Mouse (Mus musculus) kidney, embryonic 14.5 days (tissue): ENCODE results near the gene Gm49322. TPM values are rescaled to one million over a fixed set of nuclear protein-coding genes. Genes with fewer than 3 reads are reported as not detected.

Experiments
- ATAC-seq: fragments of 200-750 bp; cut with Nextera tagmentation; 2 replicates; pipeline ENCODE4 v1.8.0; 2017; ENCODE audit warnings: moderate number of reproducible peaks, mild to moderate bottlenecking, moderate TSS enrichment, moderate library complexity; ENCODE audit not compliant: low FRiP score, low TSS enrichment
- H3K27ac ChIP-seq: fragments of 300-500 bp; sonication (generic); 2 replicates; pipeline ENCODE4 v1.5.1; 2014; ENCODE audit warnings: low read depth, mild to moderate bottlenecking, low read length, moderate library complexity, mixed read lengths
- H3K27me3 ChIP-seq: fragments of 300-500 bp; sonication (generic); 2 replicates; pipeline ENCODE4 v1.6.1; 2014; ENCODE audit warnings: mild to moderate bottlenecking, low read length; ENCODE audit not compliant: control insufficient read depth, insufficient read depth
- H3K36me3 ChIP-seq: fragments of 300-500 bp; sonication (generic); 2 replicates; pipeline ENCODE4 v1.6.1; 2014; ENCODE audit warnings: low read length, mixed read lengths; ENCODE audit not compliant: control insufficient read depth, insufficient read depth
- H3K4me1 ChIP-seq: fragments of 300-500 bp; sonication (generic); 2 replicates; pipeline ENCODE4 v1.6.1; 2014; ENCODE audit warnings: low read length, mixed read lengths; ENCODE audit not compliant: control insufficient read depth, insufficient read depth
- H3K4me2 ChIP-seq: fragments of 300-500 bp; sonication (generic); replicated peaks from 2 replicates; pipeline ENCODE4 v1.6.1; 2014; ENCODE audit warnings: low read depth, mild to moderate bottlenecking, low read length
- H3K4me3 ChIP-seq: fragments of 300-500 bp; sonication (generic); 2 replicates; pipeline ENCODE4 v1.5.1; 2014; ENCODE audit warnings: mild to moderate bottlenecking, low read length
- H3K9ac ChIP-seq: fragments of 300-500 bp; sonication (generic); 2 replicates; pipeline ENCODE4 v1.6.1; 2014; ENCODE audit warnings: low read depth, mild to moderate bottlenecking, low read length, moderate library complexity
- H3K9me3 ChIP-seq: fragments of 300-500 bp; sonication (generic); 2 replicates; pipeline ENCODE4 v1.6.1; 2016; ENCODE audit warnings: low read length; ENCODE audit not compliant: control insufficient read depth
- WGBS: fragments of 180-500 bp; shearing (Covaris S2); extraction: QIAGEN DNeasy Blood & Tissue Kit; methylation state at CpG from one replicate; pipeline ENCODE4 v1.1.7; 2014; 5-methylcytosine and 5-hydroxymethylcytosine counted together
- polyA plus RNA-seq: library from polyadenylated mRNA; unstranded; fragments of >200 nt; fragmentation: Nextera tagmentation; extraction: Ambion mirVana; gene quantifications from 2 replicates; pipeline ENCODE4 v1.2.1, GENCODE M21; 2014

Gm49322 gene
- polyA plus RNA-seq, 1 experiment from 2014 or later: 2.5 TPM

DNA sequence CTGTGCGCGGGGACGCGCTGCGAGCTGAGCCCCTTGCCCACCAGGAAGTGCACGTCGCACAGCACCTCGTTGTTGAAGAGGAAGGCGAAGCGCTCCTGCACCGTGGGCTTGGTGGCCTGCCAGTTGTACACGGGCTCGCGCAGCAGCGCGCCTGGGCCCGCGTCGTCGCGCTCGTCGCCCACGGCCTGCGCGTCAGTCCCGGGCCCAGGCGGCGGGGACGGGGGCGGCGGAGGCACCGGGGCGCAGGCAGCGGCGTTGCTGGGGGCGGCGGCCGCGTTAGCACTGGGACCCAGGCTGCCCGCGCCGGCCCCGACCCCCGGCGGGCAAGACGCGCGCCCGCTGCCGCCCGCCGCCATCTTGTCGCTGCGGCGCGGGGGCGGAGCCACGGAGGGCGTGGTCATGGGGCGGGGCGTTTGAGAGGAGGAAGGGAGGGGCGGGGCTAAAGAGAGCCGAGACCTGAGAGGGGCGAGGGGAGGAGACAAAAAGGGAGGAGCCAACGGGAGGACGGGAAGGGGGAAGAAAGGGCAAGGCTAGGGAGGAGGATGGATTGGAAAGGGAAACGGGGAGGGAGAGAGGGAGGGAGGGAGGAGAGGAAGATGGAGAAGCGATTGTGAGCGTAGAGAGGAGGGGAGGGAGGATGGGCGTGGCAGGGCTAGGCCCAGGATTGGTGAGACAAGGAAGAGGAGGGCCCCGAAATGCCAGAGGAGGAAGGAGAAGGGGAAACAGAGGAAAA is 50.5 kb downstream of the Gm49322 start:
- Histone ChIP-seq H3K9ac (peak overlapping the region; percentile 86), H3K9me3 (no peaks in the 10 kb centered on the region), H3K4me3 (peak overlapping the region; percentile 65), H3K27me3 (no peaks in the 10 kb centered on the region), H3K27ac (peak overlapping the region; percentile 74), H3K4me2 (peak overlapping the region; percentile 84), H3K36me3 (0 out of 2 replicates have a peak, but pooled peaks cover 4% of the 10 kb centered on the region), H3K4me1 (peaks cover 23% of the 10 kb centered on the region)
- ATAC-seq: peak; percentile 85
- WGBS: under 1% methylated on average over 63 of the region's 72 CpGs

DNA sequence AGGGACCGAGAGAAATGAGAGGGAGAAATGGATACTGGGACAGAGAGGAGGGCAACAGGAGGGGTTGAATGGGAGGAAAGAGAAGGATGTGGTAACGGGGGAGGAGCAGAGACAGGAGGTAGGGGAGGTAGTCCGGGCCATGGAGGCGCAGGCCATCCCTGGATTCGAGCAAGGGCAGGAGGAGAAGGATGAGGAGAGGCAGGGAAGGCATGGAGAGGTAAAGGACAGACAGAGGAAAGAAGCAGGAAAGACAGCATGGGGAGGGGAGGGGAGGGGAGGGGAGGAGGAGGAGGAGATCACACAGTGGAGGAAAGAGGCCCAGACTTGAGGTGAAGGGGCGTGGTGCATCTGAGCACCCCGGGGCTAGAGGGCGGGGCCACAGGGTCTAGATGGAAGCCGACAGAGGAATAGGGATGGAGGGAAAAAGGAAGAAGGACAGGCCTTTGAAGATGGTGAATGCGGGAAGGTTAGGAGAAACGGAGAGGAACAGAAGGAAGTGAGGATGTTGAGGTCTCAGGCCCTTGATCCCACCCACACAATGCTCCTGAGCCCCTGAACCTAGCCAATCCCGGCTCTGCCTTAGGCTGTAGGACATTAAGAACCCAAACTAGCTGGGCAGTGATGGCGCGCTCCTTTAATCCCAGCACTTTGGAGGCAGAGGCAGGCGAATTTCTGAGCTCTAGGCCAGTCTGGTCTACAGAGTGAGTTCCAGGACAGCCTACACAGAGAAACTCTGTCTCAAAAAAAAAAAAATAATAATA is 51.2 kb downstream of the Gm49322 start, which contains the start of gene Btbd2:
Btbd2 (minus strand) TSS at position 209 of the 761 bp plus-strand sequence.
- Histone ChIP-seq H3K4me1 (peaks cover 23% of the 10 kb centered on the region), H3K4me2 (peak within 1 kb of the TSS; percentile 84), H3K9ac (peak within 1 kb of the TSS; percentile 86), H3K27ac (peak within 1 kb of the TSS; percentile 74), H3K36me3 (0 out of 2 replicates have a peak, but pooled peaks cover 4% of the 10 kb centered on the region), H3K4me3 (peak within 1 kb of the TSS; percentile 65), H3K9me3 (no peaks in the 10 kb centered on the region), H3K27me3 (no peaks in the 10 kb centered on the region)
- WGBS: 17% methylated on average over 15 of the region's 15 CpGs
- peak; percentile 50 for ATAC-seq

DNA sequence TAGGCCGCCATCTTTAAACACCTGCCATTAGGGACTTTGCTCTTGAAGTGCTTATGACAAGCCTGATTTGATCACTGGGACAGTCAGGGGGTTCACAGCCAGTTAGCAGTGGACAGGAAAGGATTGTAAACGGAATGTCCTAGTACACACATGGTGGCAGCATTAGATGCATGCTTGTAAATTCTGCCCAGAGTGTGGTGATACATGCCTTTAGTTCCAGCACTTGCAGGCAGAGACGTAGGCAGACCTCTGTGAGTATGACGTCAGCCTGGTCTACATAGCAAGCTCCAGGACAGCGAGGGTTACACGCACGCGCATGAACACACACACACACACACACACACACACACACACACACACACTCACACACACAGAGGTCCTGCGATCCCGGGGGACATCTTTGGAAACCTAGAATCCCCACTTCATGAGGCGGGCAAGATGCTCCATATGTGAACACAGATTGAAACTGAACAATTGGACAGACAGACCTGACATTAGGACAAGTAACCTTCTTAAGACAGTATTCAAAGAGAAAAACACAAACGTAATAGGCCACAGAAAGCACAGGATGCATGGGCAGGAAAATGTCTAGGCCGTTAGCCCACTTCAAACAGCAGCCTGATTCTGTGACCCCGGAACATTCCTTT is 52.5 kb downstream of the Gm49322 start:
- no peak for ATAC-seq
- Histone ChIP-seq H3K4me1 (peaks cover 26% of the 10 kb centered on the region), H3K9me3 (no peaks in the 10 kb centered on the region), H3K9ac (no peak overlapping the region), H3K27ac (no peak overlapping the region), H3K4me3 (no peak overlapping the region), H3K36me3 (no peaks in the 10 kb centered on the region), H3K4me2 (no peak overlapping the region), H3K27me3 (no peaks in the 10 kb centered on the region)
- WGBS: 87% methylated on average over 14 of the region's 14 CpGs

DNA sequence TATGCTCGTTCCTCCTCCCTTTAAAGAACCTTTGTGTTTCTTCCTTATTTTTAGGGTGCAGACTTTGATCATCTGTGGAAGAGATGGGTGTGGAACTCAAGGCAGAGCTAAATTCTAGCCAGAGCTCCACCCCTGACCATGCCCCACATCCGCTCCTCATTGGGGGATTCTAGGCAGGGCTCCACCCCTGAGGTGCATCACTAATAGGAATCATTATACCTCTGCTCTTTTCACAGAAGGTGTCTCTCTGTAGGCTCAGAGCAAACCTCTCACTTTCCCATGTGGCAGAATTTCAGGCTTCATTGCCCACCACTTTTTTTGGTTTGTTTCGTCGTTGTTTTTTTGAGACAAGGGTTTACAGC is 53.0 kb downstream of the Gm49322 start:
- H3K4me1 ChIP-seq: peaks cover 31% of the 10 kb centered on the region
- H3K9ac ChIP-seq: no peak overlapping the region
- 63% methylated on average over 4 of the region's 4 CpGs for WGBS
- H3K4me2 ChIP-seq: peak overlapping the region; percentile 15; the same call in 1 of the 2 replicates
- H3K27ac ChIP-seq: no peak overlapping the region
- no peak overlapping the region for H3K4me3 ChIP-seq
- no peaks in the 10 kb centered on the region for H3K36me3 ChIP-seq
- no peak for ATAC-seq
- no peaks in the 10 kb centered on the region for H3K9me3 ChIP-seq
- H3K27me3 ChIP-seq: no peaks in the 10 kb centered on the region

DNA sequence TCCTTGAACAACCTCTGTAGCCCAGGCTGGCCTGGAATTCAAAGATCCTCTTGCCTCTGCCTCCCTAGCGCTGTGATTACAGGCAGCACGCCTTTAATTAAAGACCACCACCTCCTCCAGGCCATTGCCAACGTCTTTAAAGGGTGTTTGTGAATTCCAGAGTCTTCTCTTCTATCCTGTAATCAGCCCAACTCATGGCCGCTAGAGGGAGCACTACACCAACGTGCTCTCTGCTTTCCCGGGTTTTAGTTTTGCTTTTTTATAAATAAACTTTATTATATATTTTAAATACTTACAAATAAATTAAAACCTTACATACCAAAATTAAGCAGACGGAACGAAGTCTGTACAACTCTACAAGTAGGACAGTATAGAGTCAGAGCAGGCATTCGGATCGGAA is 53.4 kb downstream of the Gm49322 start:
- no peaks in the 10 kb centered on the region for H3K36me3 ChIP-seq
- no peaks in the 10 kb centered on the region for H3K9me3 ChIP-seq
- H3K4me3 ChIP-seq: no peak overlapping the region; the same call in 1 of the 2 replicates
- no peak overlapping the region for H3K27ac ChIP-seq
- peak overlapping the region; percentile 15; the same call in 1 of the 2 replicates for H3K4me2 ChIP-seq
- WGBS: 20% methylated on average over 10 of the region's 10 CpGs
- H3K4me1 ChIP-seq: peaks cover 35% of the 10 kb centered on the region
- no peak for ATAC-seq
- no peak overlapping the region for H3K9ac ChIP-seq
- no peaks in the 10 kb centered on the region for H3K27me3 ChIP-seq

DNA sequence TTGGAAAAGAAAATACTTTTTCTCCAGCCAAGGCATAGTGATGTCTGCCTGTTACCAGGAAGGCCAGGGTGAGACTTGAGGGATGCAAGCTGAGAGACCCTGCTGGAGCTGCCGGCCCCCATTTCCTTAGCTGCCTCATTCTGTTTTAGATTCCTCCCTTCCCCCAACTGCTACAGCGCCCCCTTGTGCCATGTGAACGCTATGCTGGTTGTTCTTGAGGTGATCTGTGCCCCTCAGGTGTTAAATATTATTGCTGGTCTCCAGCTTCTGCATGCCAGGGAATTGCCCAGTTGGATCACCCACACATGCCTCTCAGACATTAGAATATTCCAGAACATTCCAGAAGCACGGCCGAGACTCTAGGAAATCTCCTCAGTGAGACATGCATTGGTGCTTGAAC is 55.3 kb downstream of the Gm49322 start:
- H3K36me3 ChIP-seq: peaks cover 4% of the 10 kb centered on the region
- no peak overlapping the region for H3K4me2 ChIP-seq
- no peak overlapping the region for H3K9ac ChIP-seq
- WGBS: 37% methylated on average over 5 of the region's 5 CpGs
- no peaks in the 10 kb centered on the region for H3K9me3 ChIP-seq
- H3K4me1 ChIP-seq: peaks cover 42% of the 10 kb centered on the region
- no peak for ATAC-seq
- H3K27me3 ChIP-seq: no peaks in the 10 kb centered on the region
- H3K27ac ChIP-seq: no peak overlapping the region
- H3K4me3 ChIP-seq: no peak overlapping the region

DNA sequence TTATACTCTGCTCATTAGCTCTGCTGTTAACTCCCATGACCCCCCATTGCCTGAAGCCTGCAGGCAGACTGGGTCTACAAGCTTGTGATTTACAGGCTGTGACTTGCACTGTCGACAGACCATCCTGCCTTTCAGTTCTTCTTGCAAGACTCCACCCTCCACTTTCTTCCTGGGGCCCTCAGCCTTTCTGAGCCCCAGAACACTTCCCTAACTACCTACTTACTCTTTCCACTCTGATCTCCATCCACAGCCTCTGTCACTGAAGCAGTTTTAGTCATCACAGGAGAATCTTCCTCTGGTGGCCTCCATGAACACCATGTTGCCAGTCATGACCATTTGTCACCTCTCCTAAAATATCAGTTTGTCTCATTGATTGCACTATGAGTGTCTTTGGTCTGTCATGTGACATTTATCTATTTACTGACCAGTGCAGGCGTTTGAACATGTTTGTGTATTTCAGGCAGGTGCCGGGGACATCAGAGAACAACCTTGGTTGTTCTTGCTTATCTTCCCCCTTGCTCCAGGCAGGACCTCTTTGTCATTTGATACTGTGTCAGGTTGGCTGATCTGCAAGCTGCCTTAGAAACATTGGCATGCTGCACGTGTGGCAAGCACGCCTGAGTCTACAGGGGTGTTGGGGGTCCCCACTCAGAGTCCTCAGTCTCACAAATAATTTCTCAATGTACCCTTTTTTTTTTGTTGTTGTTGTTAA is 57.8 kb downstream of the Gm49322 start:
- H3K9ac ChIP-seq: no peak overlapping the region
- 0 out of 2 replicates have a peak overlapping the region, but pooled peaks have one; percentile 0 for H3K4me2 ChIP-seq
- H3K4me1 ChIP-seq: peaks cover 40% of the 10 kb centered on the region
- ATAC-seq: no peak
- H3K27me3 ChIP-seq: no peaks in the 10 kb centered on the region
- peak overlapping the region; percentile 43; the same call in 1 of the 2 replicates for H3K27ac ChIP-seq
- H3K9me3 ChIP-seq: no peaks in the 10 kb centered on the region
- H3K36me3 ChIP-seq: peaks cover 28% of the 10 kb centered on the region
- 20% methylated on average over 5 of the region's 5 CpGs for WGBS
- H3K4me3 ChIP-seq: no peak overlapping the region

DNA sequence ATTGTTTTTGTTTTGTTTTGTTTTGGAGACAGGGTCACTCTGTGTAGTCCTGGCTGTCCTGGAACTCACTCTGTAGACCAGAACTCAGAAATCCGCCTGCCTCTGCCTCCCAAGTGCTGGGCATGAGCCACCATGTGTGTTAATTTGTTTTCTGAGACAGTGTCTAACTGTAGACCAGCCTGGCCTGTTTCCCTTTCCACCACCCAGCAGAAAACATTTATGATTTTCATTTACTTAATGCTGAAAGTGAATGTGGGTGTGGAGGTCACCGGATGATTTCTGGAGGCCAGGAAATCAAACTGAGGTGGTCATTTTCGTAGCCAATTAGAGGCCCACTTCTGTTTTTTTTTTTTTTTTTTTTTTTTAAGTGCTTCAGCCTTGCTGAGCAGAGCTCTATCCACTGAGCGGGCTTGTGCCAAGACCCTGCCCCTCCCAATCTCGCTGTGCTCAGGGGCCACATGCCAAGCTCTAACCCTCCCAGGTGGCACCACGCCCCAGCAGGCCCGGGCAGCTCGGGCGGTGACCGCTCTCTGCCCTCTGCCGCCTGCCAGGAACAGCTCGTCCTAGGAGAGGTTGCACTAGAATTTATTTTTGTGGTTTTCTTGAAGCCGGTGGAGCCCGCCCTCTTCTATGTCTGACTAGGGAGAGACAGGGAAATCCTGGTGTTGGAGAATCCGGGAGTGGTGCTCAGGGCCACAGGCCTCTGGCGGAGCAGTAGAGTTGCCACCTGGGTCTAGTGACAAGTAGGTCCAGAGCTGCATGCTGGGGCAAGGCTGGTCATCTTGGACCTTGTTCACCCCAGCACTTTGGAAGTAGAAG is 58.6 kb downstream of the Gm49322 start:
- 19% methylated on average over 16 of the region's 16 CpGs for WGBS
- peaks cover 36% of the 10 kb centered on the region for H3K4me1 ChIP-seq
- H3K9ac ChIP-seq: peak overlapping the region; percentile 42

More for the DNA sequence above, 58.6 kb downstream of the Gm49322 start:
- Histone ChIP-seq H3K36me3 (peaks cover 36% of the 10 kb centered on the region), H3K4me3 (no peak overlapping the region), H3K27me3 (no peaks in the 10 kb centered on the region), H3K9me3 (no peaks in the 10 kb centered on the region), H3K4me2 (peak overlapping the region; percentile 31; the same call in 1 of the 2 replicates), H3K27ac (peak overlapping the region; percentile 81)
- ATAC-seq: peak; percentile 48
